Mouse (Mus musculus) hindbrain, embryonic 11.5 days (tissue): ENCODE results near the gene Ppp1r1a. TPM values are rescaled to one million over a fixed set of nuclear protein-coding genes. Genes with fewer than 3 reads are reported as not detected.

Source experiments
- ATAC-seq: fragments of 200-750 bp; cut with Nextera tagmentation; 2 replicates; pipeline ENCODE4 v1.8.0; 2017; ENCODE audit warnings: mild to moderate bottlenecking, moderate TSS enrichment, moderate library complexity; ENCODE audit not compliant: low FRiP score
- DNase-seq: peaks from one replicate; pipeline ENCODE4 v3.0.0-alpha.2; 2015; ENCODE audit warnings: low spot score
- H3K27ac ChIP-seq: fragments of 300-500 bp; sonication (generic); 2 replicates; pipeline ENCODE4 v1.5.1; 2014; ENCODE audit warnings: mild to moderate bottlenecking, low read depth, low read length
- H3K27me3 ChIP-seq: fragments of 300-500 bp; sonication (generic); 2 replicates; pipeline ENCODE4 v1.6.1; 2014; ENCODE audit warnings: mild to moderate bottlenecking, low read length, moderate library complexity, mixed read lengths; ENCODE audit not compliant: control insufficient read depth, insufficient read depth
- H3K36me3 ChIP-seq: fragments of 300-500 bp; sonication (generic); 2 replicates; pipeline ENCODE4 v1.6.1; 2014; ENCODE audit warnings: mild to moderate bottlenecking, low read length, moderate library complexity, mixed read lengths; ENCODE audit not compliant: control insufficient read depth, insufficient read depth
- H3K4me1 ChIP-seq: fragments of 300-500 bp; sonication (generic); replicated peaks from 2 replicates; pipeline ENCODE4 v1.6.1; 2014; ENCODE audit warnings: low read length, mixed read lengths; ENCODE audit not compliant: control insufficient read depth, insufficient read depth
- H3K4me2 ChIP-seq: fragments of 300-500 bp; sonication (generic); replicated peaks from 2 replicates; pipeline ENCODE4 v1.6.1; 2014; ENCODE audit warnings: mild to moderate bottlenecking, low read depth, low read length
- H3K4me3 ChIP-seq: fragments of 300-500 bp; sonication (generic); 2 replicates; pipeline ENCODE4 v1.5.1; 2014; ENCODE audit warnings: low read depth, low read length
- H3K9ac ChIP-seq: fragments of 300-500 bp; sonication (generic); 2 replicates; pipeline ENCODE4 v1.6.1; 2014; ENCODE audit warnings: low read depth, low read length
- H3K9me3 ChIP-seq: fragments of 300-500 bp; sonication (generic); 2 replicates; pipeline ENCODE4 v1.6.1; 2016; ENCODE audit warnings: low read length; ENCODE audit not compliant: control insufficient read depth
- WGBS: fragments of 180-500 bp; shearing (Covaris S2); extraction: QIAGEN DNeasy Blood & Tissue Kit; methylation state at CpG from one replicate; pipeline ENCODE4 v1.1.7; 2014; 5-methylcytosine and 5-hydroxymethylcytosine counted together
- polyA plus RNA-seq: library from polyadenylated mRNA; unstranded; fragments of >200 nt; fragmentation: Nextera tagmentation; extraction: Ambion mirVana; gene quantifications from 2 replicates; pipeline ENCODE4 v1.2.1, GENCODE M21; 2014

The Ppp1r1a gene
- polyA plus RNA-seq, 1 experiment from 2014 or later, result 53.7 TPM

DNA sequence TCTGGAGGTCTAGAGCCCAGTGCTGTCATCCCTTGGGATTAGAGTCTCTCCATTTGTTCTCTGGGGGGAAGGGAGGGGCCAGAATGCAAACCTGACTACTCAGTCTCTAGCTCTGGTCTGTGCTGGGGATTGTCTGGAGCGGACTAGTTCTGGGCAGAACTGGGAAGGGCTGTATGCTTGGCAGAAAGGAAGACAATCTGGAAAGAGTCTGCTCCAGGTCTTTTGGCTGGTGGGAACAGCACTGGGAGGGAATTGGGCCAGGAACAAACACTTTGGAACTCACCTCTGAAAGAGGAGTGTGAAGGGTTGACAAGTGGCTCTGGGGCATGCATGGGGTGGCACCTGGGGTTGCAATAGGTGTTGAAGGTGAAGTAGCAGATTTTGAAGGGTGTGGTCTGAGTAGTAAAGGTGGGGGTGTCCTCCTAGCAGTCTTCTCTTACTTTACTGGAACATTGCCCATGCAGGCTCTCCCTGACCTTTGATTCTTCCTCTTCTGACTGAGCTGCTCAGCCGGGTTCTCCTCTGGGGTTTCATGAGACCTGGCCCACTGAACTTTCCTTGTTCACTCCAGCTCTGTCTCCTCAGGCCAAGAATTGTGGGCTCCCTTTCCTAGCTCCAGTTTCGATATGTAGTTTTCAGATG lies 15.2 kb downstream of the Ppp1r1a start:
- no peaks in the 10 kb centered on the region for H3K27me3 ChIP-seq
- DNase-seq (no peak), ATAC-seq (no peak)
- H3K4me3 ChIP-seq, result no peak overlapping the region
- H3K4me1 ChIP-seq, result peaks cover 10% of the 10 kb centered on the region
- H3K9me3 ChIP-seq, result no peaks in the 10 kb centered on the region
- no peak overlapping the region for H3K4me2 ChIP-seq
- H3K9ac ChIP-seq, result no peak overlapping the region
- WGBS, result 74% methylated on average over 3 of the region's 3 CpGs
- H3K36me3 ChIP-seq, result no peaks in the 10 kb centered on the region; the same call in 1 of the 2 replicates
- H3K27ac ChIP-seq, result no peak overlapping the region

DNA sequence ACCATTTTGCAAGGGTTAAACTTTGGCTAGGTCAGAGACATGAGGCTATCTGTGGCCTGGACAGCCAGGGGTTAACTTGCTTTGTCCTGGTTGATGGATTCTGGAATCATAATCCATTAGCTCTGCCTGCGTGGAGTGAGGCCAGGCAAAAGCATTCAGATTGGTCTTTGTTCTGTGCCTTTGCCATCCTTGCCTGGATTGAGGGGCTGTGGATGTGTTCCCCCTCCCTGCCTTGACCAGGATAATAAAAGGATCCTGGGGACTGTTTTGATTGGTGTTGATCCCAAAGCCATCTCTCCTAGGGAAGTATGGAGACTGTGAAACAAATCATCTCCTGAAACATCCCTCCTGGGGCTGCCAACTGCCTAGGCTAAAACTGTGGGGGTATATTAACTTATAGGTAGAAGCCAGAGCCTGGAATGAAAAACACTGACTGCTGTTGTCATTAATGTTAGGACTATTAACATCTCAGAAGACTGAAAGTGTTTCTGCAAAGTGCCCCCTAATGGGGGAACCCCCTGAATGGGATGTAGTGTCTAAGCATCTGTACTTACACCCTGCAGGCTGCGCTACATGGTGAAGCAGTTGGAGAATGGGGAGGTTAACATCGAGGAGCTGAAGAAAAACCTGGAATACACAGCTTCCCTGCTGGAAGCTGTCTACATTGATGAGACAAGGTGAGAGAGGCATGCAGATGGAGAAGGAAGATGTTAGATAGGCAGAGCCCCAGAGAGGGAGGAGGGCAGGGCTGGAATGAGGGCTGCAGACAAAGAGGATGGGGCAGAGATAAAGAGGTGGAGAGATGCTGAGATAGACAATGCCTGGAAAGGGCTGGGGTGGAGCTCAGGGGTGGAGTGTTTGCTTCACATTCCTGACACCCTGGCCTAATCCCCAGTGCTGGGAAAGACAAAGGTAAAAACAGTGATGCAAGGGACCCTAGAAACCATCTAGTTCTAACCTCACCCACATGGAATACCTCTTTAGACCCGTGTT lies 18.1 kb downstream of the Ppp1r1a start:
- no peaks in the 10 kb centered on the region for H3K9me3 ChIP-seq
- no peak overlapping the region for H3K4me3 ChIP-seq
- WGBS, result 16% methylated on average over 4 of the region's 4 CpGs
- H3K27ac ChIP-seq, result peak overlapping the region; percentile 97
- peak overlapping the region; percentile 23 for H3K4me2 ChIP-seq
- DNase-seq (peak; percentile 80), ATAC-seq (peak; percentile 86)
- no peaks in the 10 kb centered on the region; the same call in 1 of the 2 replicates for H3K36me3 ChIP-seq
- peaks cover 18% of the 10 kb centered on the region for H3K4me1 ChIP-seq
- H3K9ac ChIP-seq, result peak overlapping the region; percentile 55
- H3K27me3 ChIP-seq, result no peaks in the 10 kb centered on the region

- H3K27ac ChIP-seq, result peak overlapping the region; percentile 97
- no peaks in the 10 kb centered on the region for H3K27me3 ChIP-seq
- no peaks in the 10 kb centered on the region for H3K9me3 ChIP-seq
- WGBS, result 3% methylated on average over 5 of the region's 5 CpGs
- peak; percentile 76 for DNase-seq
- peak overlapping the region; percentile 28 for H3K4me2 ChIP-seq
- no peak overlapping the region for H3K4me3 ChIP-seq
- H3K9ac ChIP-seq, result peak overlapping the region; percentile 55
- H3K36me3 ChIP-seq, result no peaks in the 10 kb centered on the region
- peaks cover 18% of the 10 kb centered on the region for H3K4me1 ChIP-seq
- ATAC-seq, result peak; percentile 75
These were observed 19.0 kb downstream of the Ppp1r1a start for GRCm38 (mm10) chr15:103518600-103519385.

DNA sequence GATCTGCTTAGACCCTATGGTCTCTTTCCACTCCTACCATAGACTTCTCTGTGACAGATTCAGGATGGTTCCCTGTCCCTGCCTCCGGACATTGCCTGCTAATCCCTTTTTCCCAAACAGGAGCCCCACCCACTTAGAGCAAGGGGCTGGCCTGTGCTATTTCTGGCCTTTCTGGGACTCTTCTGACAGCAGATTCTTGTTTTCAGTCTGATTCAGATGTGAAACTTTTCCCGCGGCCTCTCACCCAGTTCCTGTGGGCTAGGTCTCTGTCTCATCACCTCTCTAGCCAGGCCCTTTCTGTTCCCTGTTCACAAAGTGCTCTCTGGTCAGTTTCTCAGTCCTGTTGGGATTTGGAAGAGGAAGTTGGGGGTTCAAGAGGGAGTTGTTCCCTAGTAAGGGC lies 22.9 kb downstream of the Ppp1r1a start:
- H3K4me3 ChIP-seq, result no peak overlapping the region
- DNase-seq, result no peak
- no peaks in the 10 kb centered on the region for H3K27me3 ChIP-seq
- H3K9me3 ChIP-seq, result no peaks in the 10 kb centered on the region
- no peaks in the 10 kb centered on the region for H3K36me3 ChIP-seq
- H3K27ac ChIP-seq, result peak overlapping the region; percentile 6; the same call in 1 of the 2 replicates
- 44% methylated on average over 3 of the region's 3 CpGs for WGBS
- no peak for ATAC-seq
- peak overlapping the region; percentile 7; the same call in 1 of the 2 replicates for H3K9ac ChIP-seq
- peaks cover 20% of the 10 kb centered on the region for H3K4me1 ChIP-seq
- peak overlapping the region; percentile 34 for H3K4me2 ChIP-seq

DNA sequence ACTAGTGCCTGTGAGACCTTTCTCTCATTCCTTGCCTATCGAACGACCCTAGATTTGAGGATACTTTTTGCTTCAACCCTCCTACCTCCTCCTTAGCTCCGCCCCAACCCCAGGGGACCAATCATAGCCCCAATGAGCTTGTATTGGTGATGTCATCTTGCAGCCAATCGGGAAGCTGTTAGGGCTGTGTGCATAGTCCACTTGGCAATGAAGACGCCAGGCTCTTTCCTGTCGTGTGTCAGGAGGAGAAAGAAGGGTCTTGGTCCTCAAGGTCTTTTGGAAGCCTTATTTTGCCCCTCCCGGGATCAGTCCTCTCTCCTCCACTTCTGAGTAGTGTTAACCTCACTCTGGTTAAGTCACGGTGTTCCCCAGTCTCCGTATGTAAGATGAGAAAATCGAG lies 23.7 kb downstream of the Ppp1r1a start:
- no peaks in the 10 kb centered on the region for H3K36me3 ChIP-seq
- ATAC-seq, result peak; percentile 89
- H3K4me1 ChIP-seq, result peaks cover 15% of the 10 kb centered on the region
- peak; percentile 91 for DNase-seq
- no peaks in the 10 kb centered on the region for H3K9me3 ChIP-seq
- H3K27ac ChIP-seq, result peak overlapping the region; percentile 18; the same call in 1 of the 2 replicates
- H3K9ac ChIP-seq, result peak overlapping the region; percentile 44; the same call in 1 of the 2 replicates
- H3K4me3 ChIP-seq, result peak overlapping the region; percentile 24; the same call in 1 of the 2 replicates
- H3K27me3 ChIP-seq, result no peaks in the 10 kb centered on the region
- peak overlapping the region; percentile 39 for H3K4me2 ChIP-seq
- WGBS, result 4% methylated on average over 10 of the region's 10 CpGs

DNA sequence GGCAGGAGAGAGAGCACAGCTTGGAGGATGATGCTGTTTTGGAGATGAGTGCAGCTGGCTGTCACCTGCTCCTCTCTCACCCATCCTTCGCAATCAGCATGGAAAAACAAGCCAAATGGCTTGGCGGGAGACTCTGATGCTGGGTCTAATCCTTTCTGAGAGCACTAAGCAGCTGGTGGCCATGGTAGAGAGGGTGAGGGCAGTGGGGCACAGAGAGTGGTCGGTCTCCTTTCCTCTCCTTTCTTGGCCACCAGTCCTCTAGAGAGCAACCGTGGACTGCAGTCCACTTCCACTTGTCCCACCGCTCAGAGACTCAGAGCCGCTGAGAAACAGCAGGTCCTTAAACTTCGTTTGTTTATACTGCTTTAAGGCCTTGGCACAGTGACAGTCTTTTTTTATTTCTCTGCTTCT lies 24.2 kb downstream of the Ppp1r1a start:
- DNase-seq (no peak), ATAC-seq (peak; percentile 39)
- H3K4me3 ChIP-seq, result no peak overlapping the region
- WGBS, result 10% methylated on average over 7 of the region's 7 CpGs
- no peaks in the 10 kb centered on the region for H3K27me3 ChIP-seq
- H3K9ac ChIP-seq, result 0 out of 2 replicates have a peak overlapping the region, but pooled peaks have one; percentile 3
- H3K27ac ChIP-seq, result no peak overlapping the region; the same call in 1 of the 2 replicates
- H3K4me1 ChIP-seq, result peaks cover 13% of the 10 kb centered on the region
- peak overlapping the region; percentile 39 for H3K4me2 ChIP-seq
- no peaks in the 10 kb centered on the region for H3K36me3 ChIP-seq
- H3K9me3 ChIP-seq, result no peaks in the 10 kb centered on the region

DNA sequence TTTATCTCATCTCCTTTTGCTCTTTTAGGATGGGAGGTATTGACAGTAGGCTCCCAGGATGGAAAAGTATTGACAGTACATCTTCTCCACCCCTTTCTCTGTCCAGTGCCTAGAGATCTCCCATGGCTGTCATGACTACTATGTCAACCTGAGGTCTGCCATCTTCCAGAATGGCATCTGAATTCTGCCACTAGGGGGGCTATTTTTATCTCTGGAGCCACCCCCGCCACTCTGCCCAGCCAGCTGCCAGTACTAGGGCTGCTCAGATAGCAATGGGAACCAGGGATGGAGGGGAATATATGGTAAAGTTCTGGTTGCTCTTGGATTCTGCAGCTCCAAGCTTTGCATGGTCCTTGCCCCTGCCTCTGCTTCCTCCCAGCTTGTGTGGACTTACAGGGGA lies 26.2 kb downstream of the Ppp1r1a start:
- ATAC-seq, result no peak
- Histone ChIP-seq H3K36me3 (no peaks in the 10 kb centered on the region), H3K4me2 (no peak overlapping the region), H3K9ac (no peak overlapping the region), H3K27me3 (no peaks in the 10 kb centered on the region), H3K9me3 (no peaks in the 10 kb centered on the region), H3K27ac (no peak overlapping the region), H3K4me1 (peaks cover 8% of the 10 kb centered on the region), H3K4me3 (no peak overlapping the region)
- 76% methylated on average over 1 of the region's 1 CpGs for WGBS
- no peak for DNase-seq

DNA sequence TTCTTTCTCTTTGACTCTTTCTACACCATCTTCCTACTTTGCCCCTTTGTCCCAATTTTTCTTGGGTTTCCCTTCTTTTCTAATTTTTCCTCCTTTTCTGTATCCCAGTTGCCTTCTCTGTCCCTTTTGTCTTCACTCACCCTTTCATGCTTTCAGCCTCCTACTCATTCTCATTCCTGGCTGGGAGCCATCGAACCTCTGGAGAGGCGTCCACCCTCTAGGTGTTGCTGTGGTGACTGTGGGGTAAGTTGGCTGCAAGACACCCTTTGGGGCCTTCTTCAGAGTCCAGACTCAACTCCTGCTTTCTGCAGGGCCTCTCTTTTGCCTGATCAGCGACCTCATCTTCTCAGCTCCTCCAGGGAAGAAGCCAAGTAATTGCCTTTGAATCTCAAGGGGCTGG lies 28.5 kb downstream of the Ppp1r1a start:
- Histone ChIP-seq H3K36me3 (no peaks in the 10 kb centered on the region), H3K9me3 (no peaks in the 10 kb centered on the region), H3K27ac (no peak overlapping the region), H3K9ac (no peak overlapping the region), H3K4me1 (0 out of 2 replicates have a peak, but pooled peaks cover 2% of the 10 kb centered on the region), H3K4me2 (no peak overlapping the region), H3K4me3 (no peak overlapping the region), H3K27me3 (no peaks in the 10 kb centered on the region)
- WGBS, result 58% methylated on average over 3 of the region's 3 CpGs
- ATAC-seq (no peak), DNase-seq (no peak)
